Mouse (Mus musculus) E14TG2a.4 (cell line): ENCODE measurements around the gene Ccdc159.

Experiments used
- CTCF ChIP-seq: conservative IDR thresholded peaks from 2 replicates; pipeline ENCODE4 v1.5.1; 2014; ENCODE audit warnings: low read length
- NANOG ChIP-seq: IDR thresholded peaks from 2 replicates; pipeline ENCODE4 v1.6.1; 2014; ENCODE audit warnings: borderline replicate concordance, low read length, mixed read lengths

DNA sequence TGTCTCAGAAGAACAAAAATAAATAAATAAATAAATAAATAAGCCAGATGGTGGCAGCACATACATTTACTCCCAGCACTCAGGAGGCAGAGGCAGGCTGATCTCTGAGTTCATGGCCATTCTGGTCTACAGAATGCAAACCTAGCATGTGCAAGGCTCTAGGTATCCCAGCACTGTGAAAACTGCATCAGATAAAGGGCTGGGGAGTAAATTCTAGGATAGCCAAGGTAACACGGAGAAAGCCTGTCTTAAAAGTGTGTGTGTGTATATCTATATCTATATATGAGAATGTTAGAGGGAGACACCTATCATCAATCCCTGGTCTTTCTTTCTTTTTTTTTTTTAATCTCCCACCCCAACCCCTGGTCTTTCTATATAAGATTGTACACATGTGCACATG is 1.8 kb upstream of the Ccdc159 start:
- no peak for TF ChIP-seq CTCF
- no peak for TF ChIP-seq NANOG
